Mouse (Mus musculus) hindbrain, embryonic 16.5 days (tissue): ENCODE measurements around the gene Slc31a1. TPM values are rescaled to one million over a fixed set of nuclear protein-coding genes. Genes with fewer than 3 reads are reported as not detected.

Experiments used
- ATAC-seq: fragments of 200-750 bp; cut with Nextera tagmentation; 2 replicates; pipeline ENCODE4 v1.8.0; 2017; ENCODE audit warnings: moderate TSS enrichment, moderate library complexity
- H3K27ac ChIP-seq: fragments of 300-500 bp; sonication (generic); 2 replicates; pipeline ENCODE4 v1.5.1; 2014; ENCODE audit warnings: low read depth, mild to moderate bottlenecking, control low read depth, low read length, moderate library complexity
- H3K27me3 ChIP-seq: fragments of 300-500 bp; sonication (generic); replicated peaks from 2 replicates; pipeline ENCODE4 v1.6.1; 2014; ENCODE audit warnings: low read length; ENCODE audit not compliant: control insufficient read depth, insufficient read depth
- H3K36me3 ChIP-seq: fragments of 300-500 bp; sonication (generic); 2 replicates; pipeline ENCODE4 v1.6.1; 2014; ENCODE audit warnings: mild to moderate bottlenecking, low read length, moderate library complexity, mixed read lengths; ENCODE audit not compliant: control insufficient read depth, insufficient read depth
- H3K4me1 ChIP-seq: fragments of 300-500 bp; sonication (generic); 2 replicates; pipeline ENCODE4 v1.6.1; 2014; ENCODE audit warnings: low read depth, low read length; ENCODE audit not compliant: control insufficient read depth, insufficient read depth
- H3K4me2 ChIP-seq: fragments of 300-500 bp; sonication (generic); 2 replicates; pipeline ENCODE4 v1.6.1; 2014; ENCODE audit warnings: mild to moderate bottlenecking, low read length, control low read depth, moderate library complexity
- H3K4me3 ChIP-seq: fragments of 300-500 bp; sonication (generic); 2 replicates; pipeline ENCODE4 v1.5.1; 2014; ENCODE audit warnings: mild to moderate bottlenecking, low read length, control low read depth, moderate library complexity
- H3K9ac ChIP-seq: fragments of 300-500 bp; sonication (generic); 2 replicates; pipeline ENCODE4 v1.6.1; 2014; ENCODE audit warnings: low read depth, mild to moderate bottlenecking, control low read depth, low read length, moderate library complexity
- H3K9me3 ChIP-seq: fragments of 300-500 bp; sonication (generic); 2 replicates; pipeline ENCODE4 v1.6.1; 2014; ENCODE audit warnings: mild to moderate bottlenecking, low read length, moderate library complexity; ENCODE audit not compliant: control insufficient read depth
- WGBS: fragments of 180-500 bp; shearing (Covaris S2); extraction: QIAGEN DNeasy Blood & Tissue Kit; methylation state at CpG from one replicate; pipeline ENCODE4 v1.1.7; 2014; 5-methylcytosine and 5-hydroxymethylcytosine counted together
- polyA plus RNA-seq: library from polyadenylated mRNA; unstranded; fragments of >200 nt; fragmentation: Nextera tagmentation; extraction: Ambion mirVana; gene quantifications from 2 replicates; pipeline ENCODE4 v1.2.1, GENCODE M21; 2015

Gene Slc31a1
- polyA plus RNA-seq, result 50.0 and 51.1 TPM in 2 replicates

GRCm38 (mm10) chr4:62360088-62360804 is at the start of gene Slc31a1, which contains the start of gene Fkbp15:
Gene Slc31a1 (plus strand): TSS chr4:62360727.
Gene Fkbp15 (minus strand): TSS chr4:62360548.
- Histone ChIP-seq H3K9ac (peak within 1 kb of the TSS; percentile 72), H3K4me3 (peak within 1 kb of the TSS; percentile 73), H3K27ac (peak within 1 kb of the TSS; percentile 79), H3K9me3 (no peaks in the 10 kb centered on the region), H3K36me3 (no peaks in the 10 kb centered on the region), H3K27me3 (no peaks in the 10 kb centered on the region), H3K4me2 (peak within 1 kb of the TSS; percentile 81), H3K4me1 (peaks cover 18% of the 10 kb centered on the region)
- WGBS, result under 1% methylated on average over 50 of the region's 51 CpGs
- ATAC-seq, result peak; percentile 100

- whole genome bisulfite sequencing, result 94% methylated on average over 2 of the region's 2 CpGs
- Histone ChIP-seq H3K4me2 (no peak overlapping the region), H3K27ac (no peak overlapping the region), H3K9me3 (no peaks in the 10 kb centered on the region; the same call in 1 of the 2 replicates), H3K36me3 (peaks cover 22% of the 10 kb centered on the region), H3K4me3 (no peak overlapping the region), H3K27me3 (no peaks in the 10 kb centered on the region), H3K4me1 (no peaks in the 10 kb centered on the region), H3K9ac (no peak overlapping the region)
- ATAC-seq, result no peak
Measured at GRCm38 (mm10) chr4:62312821-62313220, 47.7 kb upstream of the Slc31a1 start.

DNA sequence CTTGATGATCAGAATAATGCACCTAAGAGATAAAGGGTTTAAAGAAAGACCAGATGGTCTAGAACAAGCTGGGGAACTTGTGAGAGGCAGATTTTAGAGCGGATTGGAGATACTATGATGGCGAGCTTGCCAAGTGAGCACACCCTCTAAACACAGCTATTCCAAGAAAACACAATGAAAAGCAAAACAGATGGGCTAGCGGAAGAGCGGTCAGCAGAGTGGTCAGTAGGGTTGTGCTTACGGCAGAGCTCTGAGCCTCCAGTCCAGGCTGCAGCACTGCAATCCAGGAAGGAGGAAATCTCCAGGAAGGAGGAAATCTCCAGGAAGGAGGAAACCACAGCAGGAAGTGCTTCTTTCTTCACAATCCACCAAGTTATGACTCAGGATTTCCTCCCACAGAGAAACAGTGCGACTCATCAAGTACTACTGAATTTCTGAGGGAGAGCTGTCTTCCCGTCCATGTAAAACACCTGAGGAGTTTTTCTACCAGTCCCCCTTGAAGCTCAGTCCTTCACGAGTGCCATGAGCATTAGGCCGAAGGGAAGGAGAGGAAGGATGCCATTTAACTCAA is 46.8 kb upstream of the Slc31a1 start:
- no peak for ATAC-seq
- Histone ChIP-seq H3K27me3 (no peaks in the 10 kb centered on the region), H3K9me3 (no peaks in the 10 kb centered on the region; the same call in 1 of the 2 replicates), H3K4me3 (no peak overlapping the region), H3K27ac (no peak overlapping the region), H3K4me1 (no peaks in the 10 kb centered on the region), H3K4me2 (no peak overlapping the region), H3K36me3 (peaks cover 20% of the 10 kb centered on the region), H3K9ac (no peak overlapping the region)
- WGBS, result 85% methylated on average over 9 of the region's 9 CpGs

- 81% methylated on average over 3 of the region's 3 CpGs for WGBS
- Histone ChIP-seq H3K36me3 (peaks cover 24% of the 10 kb centered on the region), H3K27ac (no peak overlapping the region), H3K9ac (no peak overlapping the region), H3K4me2 (no peak overlapping the region), H3K4me3 (no peak overlapping the region), H3K9me3 (no peaks in the 10 kb centered on the region; the same call in 1 of the 2 replicates), H3K27me3 (no peaks in the 10 kb centered on the region), H3K4me1 (no peaks in the 10 kb centered on the region)
- no peak for ATAC-seq
Measured at GRCm38 (mm10) chr4:62314516-62314915, 46.0 kb upstream of the Slc31a1 start.

DNA sequence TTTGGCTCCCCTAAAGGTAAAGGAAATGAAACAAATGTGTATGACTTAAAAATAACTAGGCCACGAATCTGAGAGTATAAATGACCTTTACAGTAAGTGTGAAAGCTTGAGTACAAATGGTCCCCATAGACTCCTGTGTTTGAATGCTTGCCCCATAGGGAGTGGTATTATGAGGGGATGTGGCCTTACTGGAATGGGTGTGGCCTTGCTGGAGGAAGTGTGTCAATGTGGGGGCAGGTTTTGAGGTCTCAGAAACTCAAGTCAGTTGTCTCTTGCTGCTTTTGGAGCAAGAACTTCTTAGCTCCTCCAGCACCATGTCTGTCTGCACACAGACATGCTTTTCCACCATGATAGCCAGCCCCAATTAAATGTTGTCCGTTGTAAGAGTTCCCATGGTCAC is 44.1 kb upstream of the Slc31a1 start:
- peaks cover 30% of the 10 kb centered on the region for H3K36me3 ChIP-seq
- no peak for ATAC-seq

DNA sequence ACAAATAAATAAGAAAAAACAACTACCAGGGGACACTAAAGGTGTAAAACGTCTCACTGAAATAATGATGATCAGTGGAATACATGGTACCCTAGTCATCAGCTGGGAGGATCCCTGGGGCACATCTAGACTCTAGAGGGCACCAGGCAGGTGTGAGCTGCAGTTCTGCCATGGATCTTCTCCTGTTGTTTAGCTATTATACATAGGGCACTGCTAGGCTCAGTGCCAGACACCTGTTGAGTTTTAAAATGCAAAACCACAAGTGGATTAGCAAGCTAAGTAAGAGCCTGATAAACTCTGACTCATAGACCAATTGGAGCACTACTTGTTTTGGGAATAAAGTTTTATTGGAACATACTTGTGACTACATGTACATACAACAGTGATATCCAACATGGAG is 42.2 kb upstream of the Slc31a1 start:
- no peaks in the 10 kb centered on the region for H3K9me3 ChIP-seq
- no peak overlapping the region for H3K27ac ChIP-seq
- no peak overlapping the region for H3K4me2 ChIP-seq
- no peak for ATAC-seq
- H3K4me1 ChIP-seq, result no peaks in the 10 kb centered on the region
- H3K4me3 ChIP-seq, result no peak overlapping the region
- no peaks in the 10 kb centered on the region for H3K27me3 ChIP-seq
- no peak overlapping the region for H3K9ac ChIP-seq
- 69% methylated on average over 1 of the region's 1 CpGs for WGBS
- peaks cover 35% of the 10 kb centered on the region for H3K36me3 ChIP-seq

More for the DNA sequence above, 44.1 kb upstream of the Slc31a1 start:
- no peak overlapping the region for H3K4me3 ChIP-seq
- no peak overlapping the region for H3K27ac ChIP-seq
- H3K9ac ChIP-seq, result no peak overlapping the region
- no peak overlapping the region for H3K4me2 ChIP-seq
- H3K27me3 ChIP-seq, result no peaks in the 10 kb centered on the region
- H3K4me1 ChIP-seq, result no peaks in the 10 kb centered on the region
- 84% methylated on average over 2 of the region's 2 CpGs for WGBS
- no peaks in the 10 kb centered on the region for H3K9me3 ChIP-seq

GRCm38 (mm10) chr4:62322684-62323083 is 37.8 kb upstream of the Slc31a1 start:
- no peak overlapping the region for H3K4me3 ChIP-seq
- H3K36me3 ChIP-seq, result peaks cover 29% of the 10 kb centered on the region
- no peak overlapping the region for H3K9ac ChIP-seq
- no peaks in the 10 kb centered on the region for H3K4me1 ChIP-seq
- H3K4me2 ChIP-seq, result no peak overlapping the region
- no peaks in the 10 kb centered on the region for H3K27me3 ChIP-seq
- 89% methylated on average over 3 of the region's 3 CpGs for WGBS
- no peak overlapping the region for H3K27ac ChIP-seq
- ATAC-seq, result no peak
- H3K9me3 ChIP-seq, result no peaks in the 10 kb centered on the region

GRCm38 (mm10) chr4:62326111-62326510 is 34.4 kb upstream of the Slc31a1 start:
- Histone ChIP-seq H3K4me1 (no peaks in the 10 kb centered on the region), H3K27ac (no peak overlapping the region), H3K9me3 (no peaks in the 10 kb centered on the region), H3K4me2 (no peak overlapping the region), H3K36me3 (peaks cover 25% of the 10 kb centered on the region), H3K4me3 (no peak overlapping the region), H3K27me3 (no peaks in the 10 kb centered on the region), H3K9ac (no peak overlapping the region)
- ATAC-seq, result no peak

DNA sequence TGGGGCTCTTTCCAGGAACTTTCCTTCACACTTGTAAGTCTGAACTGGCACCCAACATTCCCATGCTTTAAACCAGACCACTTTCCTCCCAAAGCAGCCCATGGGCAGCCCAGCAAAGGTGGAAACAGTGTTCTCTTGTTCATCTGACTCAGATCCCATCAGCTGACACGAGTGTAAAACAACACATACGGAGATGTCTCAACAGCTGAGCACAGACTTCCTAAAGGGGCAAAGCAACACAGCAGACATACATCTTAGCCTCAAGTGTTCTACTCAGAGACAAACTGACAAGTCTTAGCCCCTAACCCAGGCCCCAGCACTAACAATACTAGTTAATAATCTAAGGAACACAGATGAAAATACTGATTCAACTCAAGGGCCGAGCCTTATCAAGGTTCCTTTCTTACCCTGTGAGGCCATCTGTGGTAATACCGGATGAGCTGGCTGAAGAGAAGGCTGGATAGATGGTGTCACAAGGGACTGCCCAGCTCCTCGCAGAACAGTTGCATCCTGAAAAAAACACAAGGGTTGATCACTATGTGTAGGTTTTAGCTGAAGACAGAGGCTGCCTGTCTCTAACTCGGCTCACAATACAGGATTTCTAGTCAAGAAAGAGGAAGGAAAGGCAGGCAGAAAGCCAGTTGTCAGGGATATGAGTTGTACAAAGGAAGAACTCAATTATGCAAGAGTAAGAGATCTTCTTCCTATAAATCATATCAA is 31.4 kb upstream of the Slc31a1 start:
- H3K9me3 ChIP-seq, result no peaks in the 10 kb centered on the region
- H3K27ac ChIP-seq, result no peak overlapping the region
- no peaks in the 10 kb centered on the region for H3K27me3 ChIP-seq
- no peak overlapping the region for H3K9ac ChIP-seq
- no peaks in the 10 kb centered on the region for H3K4me1 ChIP-seq
- peaks cover 27% of the 10 kb centered on the region for H3K36me3 ChIP-seq
- 90% methylated on average over 6 of the region's 6 CpGs for WGBS
- no peak overlapping the region for H3K4me2 ChIP-seq
- H3K4me3 ChIP-seq, result no peak overlapping the region
- no peak for ATAC-seq
